In genomic region chr10:79994397-79995115, GRCm38 (mm10) we compare ENCODE assay signal across 1 mouse cellular context.
TF ChIP-seq lines count a peak whose summit lies in the region.

No protein-coding gene starts in this region.

TF ChIP-seq in MEL, 35 proteins besides CTCF, POLR2A, EP300 and RAD21:
- TF ChIP-seq TBP (IDR thresholded peaks at IDR 0.05; ENCODE audit: low read depth, low read length), result peak; percentile 59
- TF ChIP-seq RCOR1 (IDR thresholded peaks at IDR 0.05; ENCODE audit: low read depth, low read length), result 0 out of 2 replicates have a peak, but pooled peaks have one; percentile 19
- TF ChIP-seq TAL1 (IDR thresholded peaks at IDR 0.05; ENCODE audit: low read length), result no peak
- peak; percentile 10; the same call in 1 of the 2 replicates for TF ChIP-seq GATA1 (IDR thresholded peaks at IDR 0.05; ENCODE audit: low read depth, low read length)
- TF ChIP-seq HCFC1 (IDR thresholded peaks at IDR 0.05; ENCODE audit: low read depth, low read length), result peak; percentile 13; the same call in 1 of the 2 replicates
- TF ChIP-seq MXI1 (IDR thresholded peaks at IDR 0.05; ENCODE audit: low read depth, low read length), result no peak; the same call in 1 of the 2 replicates
- TF ChIP-seq NRF1 (IDR thresholded peaks at IDR 0.05; ENCODE audit: insufficient read depth, low read depth, low read length, poor library complexity, severe bottlenecking), result no peak
- no peak for TF ChIP-seq USF1 (IDR thresholded peaks at IDR 0.05; ENCODE audit: low read depth, low read length)
- no peak for TF ChIP-seq POLR2AphosphoS5 (IDR thresholded peaks at IDR 0.05; ENCODE audit: borderline replicate concordance, low read depth, low read length)
- TF ChIP-seq NELFE (IDR thresholded peaks at IDR 0.05; ENCODE audit: low read depth, low read length), result peak; percentile 29; the same call in 1 of the 2 replicates
- no peak for TF ChIP-seq USF2 (IDR thresholded peaks at IDR 0.05; ENCODE audit: borderline replicate concordance in 1 of 2, insufficient read depth in 1 of 2, low read depth in 1 of 2, low read length in 2 of 2)
- no peak for TF ChIP-seq MAZ (IDR thresholded peaks at IDR 0.05; ENCODE audit: low read depth, low read length)
- no peak for TF ChIP-seq JUND (IDR thresholded peaks at IDR 0.05; ENCODE audit: low read depth, low read length)
- TF ChIP-seq MEF2A (IDR thresholded peaks at IDR 0.05; ENCODE audit: extremely low read depth, insufficient replicate concordance, low read depth, low read length, poor library complexity, severe bottlenecking), result no peak
- 0 out of 2 replicates have a peak, but pooled peaks have one; percentile 26 for TF ChIP-seq UBTF (IDR thresholded peaks at IDR 0.05; ENCODE audit: borderline replicate concordance, insufficient read depth, low read depth, low read length)
- TF ChIP-seq ELF1 (IDR thresholded peaks at IDR 0.05; ENCODE audit: low read depth, low read length), result peak; percentile 50
- TF ChIP-seq ETS1 (IDR thresholded peaks at IDR 0.05; ENCODE audit: low read depth, low read length), result peak; percentile 28; the same call in 1 of the 2 replicates
